Mouse (Mus musculus): ENCODE measurements around the gene Rap1b.

DNA sequence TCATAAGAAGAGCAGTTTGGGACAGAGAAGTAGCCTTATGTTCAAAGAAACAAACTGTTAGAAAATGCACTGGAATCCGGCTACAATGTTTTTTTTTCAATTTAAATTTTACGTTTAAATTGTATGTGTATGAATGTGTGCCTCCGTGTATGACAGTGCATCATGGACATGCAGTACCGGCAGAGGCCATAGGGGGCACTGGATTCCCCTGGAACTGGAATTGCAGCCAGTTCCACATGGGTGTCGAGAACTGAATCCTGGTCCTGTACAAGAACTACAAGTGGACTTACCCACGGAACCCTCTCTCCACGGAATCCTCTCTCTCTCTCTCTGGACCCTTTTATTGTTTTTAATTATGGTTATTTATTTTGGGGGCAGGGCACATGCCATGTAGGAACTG is 49.7 kb downstream of the Rap1b start:
- TF ChIP-seq GATA1 (IDR thresholded peaks at IDR 0.05; ENCODE audit: borderline replicate concordance, low read length), result no peak
- no peak for TF ChIP-seq FLI1 (IDR thresholded peaks at IDR 0.05; ENCODE audit: low read length)

Data from megakaryocyte, embryonic 14.5 days (primary cell).